Mouse (Mus musculus) granulocyte monocyte progenitor cell, adult 5-6 weeks (primary cell): Measurements from ENCODE around the gene Vmn2r108. TPM values are rescaled to one million over a fixed set of nuclear protein-coding genes. Genes with fewer than 3 reads are reported as not detected.
"Not testable (repeated sequence)": the region's sequence is repeated elsewhere in the genome, so short reads cannot be mapped to it uniquely, and the experiment has no call there.

Experiments
- ATAC-seq: replicated peaks from 2 replicates; pipeline ENCODE4 v1.8.0; 2016; ENCODE audit warnings: mild to moderate bottlenecking, moderate TSS enrichment, inconsistent platforms; ENCODE audit not compliant: poor library complexity, severe bottlenecking
- total RNA-seq, 2 experiments: library from RNA; stranded (forward) in 1 of 2; stranded (reverse) in 1 of 2; fragments of 200-712, 200-1000 nt in 1 of 2; fragments of >200 nt in 1 of 2; fragmentation: Nextera tagmentation in 1 of 2; gene quantifications; 2 replicates each; pipeline ENCODE4 v1.2.3; 2014 to 2017

Vmn2r108 gene
- total RNA-seq (2014; fragmentation: Nextera tagmentation) (not detected in 2 replicates), total RNA-seq (2017) (not detected in 2 replicates)

- no peak for ATAC-seq
Observed at GRCm38 (mm10) chr17:20481231-20481630, at the start of gene Vmn2r108. TSS of gene Vmn2r108 (minus strand) at chr17:20481331.

- ATAC-seq: not testable (repeated sequence)
Observed at GRCm38 (mm10) chr17:20508247-20508646, 27.1 kb upstream of the Vmn2r108 start.

GRCm38 (mm10) chr17:20497858-20498257 is 16.7 kb upstream of the Vmn2r108 start, which contains the start of gene Vmn1r225:
TSS of gene Vmn1r225 (plus strand) at chr17:20498158.
- no peak for ATAC-seq

GRCm38 (mm10) chr17:20473311-20473710 is 7.8 kb downstream of the Vmn2r108 start:
- no peak for ATAC-seq

GRCm38 (mm10) chr17:20439263-20439662 is 41.9 kb downstream of the Vmn2r108 start:
- no peak for ATAC-seq

GRCm38 (mm10) chr17:20413846-20414245 is 67.3 kb downstream of the Vmn2r108 start, which contains the start of gene Vmn1r224:
TSS of gene Vmn1r224 (plus strand) at chr17:20414146.
- ATAC-seq: no peak

Other genes with a start within 250 kb of the Vmn2r108 start
- not detected in 2 replicates for gene Vmn2r105, start 246.3 kb downstream of the Vmn2r108 start, total RNA-seq (2014; fragmentation: Nextera tagmentation)
- gene Vmn2r105, start 246.3 kb downstream of the Vmn2r108 start, total RNA-seq (2017): not detected in 2 replicates
- gene Vmn2r106, start 195.8 kb downstream of the Vmn2r108 start, total RNA-seq (2014; fragmentation: Nextera tagmentation): not detected in 2 replicates
- gene Vmn2r106, start 195.8 kb downstream of the Vmn2r108 start, total RNA-seq (2017): not detected in 2 replicates
- not detected in 2 replicates for gene Vmn2r107, start 136.1 kb downstream of the Vmn2r108 start, total RNA-seq (2014; fragmentation: Nextera tagmentation)
- gene Vmn2r107, start 136.1 kb downstream of the Vmn2r108 start, total RNA-seq (2017): not detected in 2 replicates
- not detected in 2 replicates for gene Vmn1r224, start 67.2 kb downstream of the Vmn2r108 start, total RNA-seq (2014; fragmentation: Nextera tagmentation)
- gene Vmn1r224, start 67.2 kb downstream of the Vmn2r108 start, total RNA-seq (2017): not detected in 2 replicates
- gene Vmn1r225, start 16.8 kb upstream of the Vmn2r108 start, total RNA-seq (2014; fragmentation: Nextera tagmentation): not detected in 2 replicates
- not detected in 2 replicates for gene Vmn1r225, start 16.8 kb upstream of the Vmn2r108 start, total RNA-seq (2017)
- not detected in 2 replicates for gene Vmn2r109, start 83.4 kb upstream of the Vmn2r108 start, total RNA-seq (2014; fragmentation: Nextera tagmentation)
- not detected in 2 replicates for gene Vmn2r109, start 83.4 kb upstream of the Vmn2r108 start, total RNA-seq (2017)
- gene Vmn2r110, start 115.1 kb upstream of the Vmn2r108 start, total RNA-seq (2014; fragmentation: Nextera tagmentation): not detected in 2 replicates
- gene Vmn2r110, start 115.1 kb upstream of the Vmn2r108 start, total RNA-seq (2017): not detected in 2 replicates
- gene Fpr-rs3, start 143.5 kb upstream of the Vmn2r108 start, total RNA-seq (2014; fragmentation: Nextera tagmentation): not detected in 2 replicates
- gene Fpr-rs3, start 143.5 kb upstream of the Vmn2r108 start, total RNA-seq (2017): not detected in 2 replicates
- not detected in 2 replicates for gene Vmn1r226, start 201.5 kb upstream of the Vmn2r108 start, total RNA-seq (2014; fragmentation: Nextera tagmentation)
- gene Vmn1r226, start 201.5 kb upstream of the Vmn2r108 start, total RNA-seq (2017): not detected in 2 replicates
- not detected in 2 replicates for gene Vmn1r227, start 248.5 kb upstream of the Vmn2r108 start, total RNA-seq (2014; fragmentation: Nextera tagmentation)
- not detected in 2 replicates for gene Vmn1r227, start 248.5 kb upstream of the Vmn2r108 start, total RNA-seq (2017)